Mouse (Mus musculus) fat pad, adult 2 months (tissue): ENCODE data around the gene Prickle1.

ENCODE experiments used
- DNase-seq: peaks from one replicate; pipeline ENCODE4 v3.0.0-alpha.2; 2011; ENCODE audit warnings: low read depth, low spot score; ENCODE audit errors: extremely low read depth

Prickle1 gene

GRCm38 (mm10) chr15:93595746-93596145 lies at the start of gene Prickle1:
Prickle1 (minus strand) TSS chr15:93595891.
- no peak for DNase-seq

DNA sequence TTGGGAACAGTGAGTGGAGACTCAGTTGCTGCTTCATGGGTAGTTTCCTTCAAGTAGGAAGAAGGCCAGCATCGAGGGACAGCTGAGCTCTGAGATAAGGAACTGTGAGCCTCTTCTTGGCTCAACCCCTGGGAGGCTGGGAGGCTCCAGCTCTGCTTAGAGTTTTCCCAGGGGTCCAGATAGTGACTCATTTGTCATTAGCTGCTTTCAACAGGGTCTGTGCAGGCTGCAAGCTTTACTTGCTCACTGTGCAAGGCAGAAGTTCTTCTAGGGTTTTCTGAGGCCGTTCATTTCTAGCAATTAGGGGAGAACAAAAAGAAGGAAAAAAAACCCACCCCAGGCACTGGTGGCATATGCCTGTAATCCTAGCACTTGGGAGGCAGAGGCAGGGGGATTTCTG lies 44.5 kb upstream of the Prickle1 start:
- no peak for DNase-seq

GRCm38 (mm10) chr15:93636976-93637375 lies 41.3 kb upstream of the Prickle1 start:
- no peak for DNase-seq

- DNase-seq = no peak
These were observed 39.9 kb upstream of the Prickle1 start for GRCm38 (mm10) chr15:93635603-93636002.

- DNase-seq = no peak
These were observed 38.8 kb upstream of the Prickle1 start for GRCm38 (mm10) chr15:93634536-93634935.

GRCm38 (mm10) chr15:93630001-93630541 lies 34.4 kb upstream of the Prickle1 start:
- DNase-seq = no peak

- DNase-seq = no peak
These were observed 33.5 kb upstream of the Prickle1 start for GRCm38 (mm10) chr15:93629201-93629600.

DNA sequence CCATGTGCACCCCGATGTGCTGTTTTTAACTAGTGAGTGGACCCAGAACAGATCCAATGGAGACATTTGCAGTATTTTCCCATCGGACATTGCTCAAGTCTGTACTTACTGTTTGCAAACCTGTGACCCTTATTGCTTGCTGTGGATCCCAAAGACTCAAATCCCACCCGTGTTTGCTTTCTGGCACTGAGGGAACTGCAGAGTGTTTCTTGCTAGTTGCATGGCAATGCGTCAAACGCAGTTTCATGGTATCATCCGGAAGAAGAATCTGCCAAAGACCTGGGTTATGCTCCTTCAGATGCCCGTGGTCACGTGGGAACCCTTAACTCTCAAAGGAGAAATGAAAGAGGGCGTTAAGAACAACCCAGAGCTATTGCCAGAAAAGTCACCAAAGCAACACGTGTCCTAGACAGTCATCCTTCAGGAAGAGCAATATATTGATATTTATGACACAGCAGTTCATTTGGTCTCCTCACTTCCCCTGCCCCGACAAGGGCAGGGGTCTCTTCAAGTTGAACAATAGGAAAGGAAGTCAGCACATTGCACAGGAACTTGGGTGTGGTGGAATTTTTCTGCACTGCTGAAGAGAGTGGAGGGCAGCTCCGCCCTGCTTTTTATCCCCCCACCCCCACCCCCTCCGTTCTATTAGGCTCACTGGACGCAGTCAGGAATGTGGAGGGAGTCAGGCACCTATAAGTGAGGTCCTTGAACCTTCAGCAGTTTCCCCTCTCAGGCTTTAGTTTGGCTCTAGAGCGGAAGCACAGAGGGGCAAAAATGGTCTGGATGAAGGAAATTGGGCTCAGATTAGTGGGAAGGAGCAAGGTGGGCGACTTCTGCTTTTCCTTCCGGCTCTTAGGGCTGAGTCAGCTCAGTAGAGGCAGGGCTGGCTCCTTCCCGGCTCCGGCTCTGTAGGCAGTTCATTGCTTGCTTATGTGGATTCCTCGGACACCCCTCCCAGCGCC lies 32.4 kb upstream of the Prickle1 start:
- no peak for DNase-seq

- no peak for DNase-seq
These were observed 23.9 kb upstream of the Prickle1 start for GRCm38 (mm10) chr15:93619551-93619950.

DNA sequence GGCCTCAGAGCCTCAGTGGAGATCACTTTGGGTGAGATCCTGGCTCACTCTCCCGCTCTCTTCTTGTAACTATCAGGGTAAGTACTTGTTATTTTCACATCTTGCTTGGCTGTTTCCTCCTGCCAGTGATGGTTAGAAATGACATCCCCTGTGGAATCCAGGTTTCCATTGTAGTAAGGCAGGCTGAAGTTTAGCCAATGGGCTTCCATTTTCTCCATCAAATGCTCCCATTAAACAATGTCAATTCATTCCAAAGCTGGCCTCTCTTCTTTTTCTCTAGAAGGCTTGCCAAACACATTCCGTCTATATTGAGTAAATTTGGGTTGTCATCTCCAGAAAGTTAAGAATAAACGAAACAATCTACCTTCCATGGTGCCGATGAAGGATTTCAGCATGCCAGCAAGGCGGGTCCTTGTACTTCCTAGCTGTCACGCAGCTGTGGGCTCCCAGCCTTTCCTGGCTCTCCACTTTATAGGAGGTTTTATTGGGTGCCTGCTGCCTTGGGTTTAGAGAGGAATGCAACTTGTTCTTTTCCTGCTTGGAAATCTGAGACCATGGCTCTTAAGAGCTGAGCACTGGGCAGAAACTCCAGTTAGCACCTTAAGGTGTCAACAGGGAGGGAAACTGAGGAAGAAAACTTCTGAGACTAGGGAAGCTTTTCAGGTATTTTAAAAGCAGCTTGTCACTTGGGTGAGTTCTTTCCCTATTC lies 22.9 kb upstream of the Prickle1 start:
- DNase-seq = no peak

GRCm38 (mm10) chr15:93616277-93616676 lies 20.6 kb upstream of the Prickle1 start:
- DNase-seq = no peak

DNA sequence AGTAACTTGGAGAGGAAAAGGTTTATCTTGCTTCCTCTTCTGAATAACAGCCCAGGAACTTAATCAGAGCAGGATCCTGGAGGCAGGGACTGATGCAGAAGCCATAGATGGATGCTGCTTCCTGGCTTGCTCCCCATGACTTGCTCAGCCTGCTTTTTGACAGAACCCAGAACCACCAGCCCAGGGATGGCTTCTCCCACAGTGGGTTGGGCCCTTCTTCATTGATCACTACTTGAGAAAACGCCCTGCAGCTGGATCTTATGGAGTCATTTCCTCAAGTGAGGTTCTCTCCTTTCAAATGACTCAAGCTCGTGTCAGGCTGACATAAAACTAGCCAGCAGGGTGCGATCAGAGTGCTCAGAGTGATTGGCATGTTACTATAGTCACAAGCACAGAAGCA lies 19.3 kb upstream of the Prickle1 start:
- DNase-seq = no peak

DNA sequence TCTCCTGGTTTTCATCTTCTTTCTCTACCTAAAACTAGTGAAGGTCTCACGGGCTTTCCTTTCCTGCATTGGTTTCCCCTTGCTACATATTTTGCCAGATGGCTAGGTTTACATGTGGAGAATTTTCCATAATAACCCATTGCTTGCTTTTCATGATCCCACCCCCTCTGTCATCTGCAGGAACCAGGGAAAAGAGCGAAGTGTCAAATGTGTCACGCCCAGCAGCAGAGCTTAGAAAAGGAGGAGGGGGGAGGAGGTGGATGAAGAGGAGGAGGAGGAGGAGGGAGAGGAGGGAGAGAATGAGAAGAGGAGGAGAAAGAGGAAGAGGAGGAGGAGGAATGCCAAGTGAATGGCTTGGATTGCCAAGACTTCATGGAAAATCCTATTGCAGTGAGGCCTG lies 17.9 kb upstream of the Prickle1 start:
- no peak for DNase-seq

DNA sequence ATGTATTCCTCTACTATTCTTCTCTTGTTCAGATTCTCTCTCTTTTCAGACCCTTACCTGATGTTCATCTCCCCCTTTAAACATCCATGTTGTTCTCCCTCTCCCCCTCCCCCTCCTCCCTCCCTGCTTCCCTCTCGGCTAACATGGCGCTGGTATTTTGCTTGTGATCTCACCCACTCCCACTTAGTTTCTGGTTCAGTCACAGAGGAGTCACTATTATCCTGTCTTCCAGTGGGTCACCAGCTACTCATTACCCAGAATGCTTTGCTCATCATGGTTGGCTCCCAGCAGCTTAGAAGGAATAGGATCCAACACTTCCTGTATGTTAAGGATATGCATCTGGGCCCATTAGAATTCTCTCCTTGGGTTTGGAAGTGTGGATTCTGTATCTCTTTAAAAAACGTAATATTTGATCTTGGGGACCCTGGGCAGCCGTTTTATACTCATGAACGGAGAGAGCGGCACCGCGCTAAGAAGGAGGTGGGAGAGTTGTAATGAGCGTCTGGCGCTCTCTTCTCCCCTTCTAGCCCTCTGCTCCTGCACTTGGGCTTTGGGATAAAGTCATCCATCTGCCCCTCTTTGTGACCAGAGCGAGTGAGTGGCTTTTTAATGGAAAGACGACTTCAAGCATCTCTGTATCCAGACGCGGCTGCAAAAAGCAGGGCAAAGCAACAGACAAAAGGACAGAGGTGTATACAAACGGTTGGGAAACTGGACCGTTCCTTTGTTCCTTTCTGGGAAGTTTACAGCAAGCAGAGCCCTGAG lies 16.0 kb upstream of the Prickle1 start:
- no peak for DNase-seq

DNA sequence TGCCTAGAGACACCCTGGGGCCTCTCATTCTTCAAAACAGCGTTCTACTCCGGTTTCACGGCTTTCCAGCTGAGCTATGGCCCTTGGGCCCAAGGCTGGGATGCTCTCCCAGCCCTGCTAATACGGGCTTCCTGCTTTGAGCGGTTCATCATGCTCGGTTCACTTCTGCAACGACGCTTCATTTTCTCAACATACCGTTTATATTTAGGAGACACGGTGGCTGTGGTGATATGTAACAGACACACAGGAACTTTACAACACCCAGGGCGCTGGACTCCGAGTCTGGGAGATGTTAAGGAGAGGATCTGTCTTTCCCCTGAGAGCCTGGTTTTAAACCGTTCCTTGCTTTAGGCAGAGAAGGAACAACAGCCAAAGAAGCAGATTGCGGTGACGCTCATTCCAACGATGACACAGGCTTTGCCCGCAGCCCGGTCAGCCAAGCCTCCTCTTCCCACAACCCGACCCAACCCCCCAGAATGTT lies 15.1 kb upstream of the Prickle1 start:
- DNase-seq = no peak

DNA sequence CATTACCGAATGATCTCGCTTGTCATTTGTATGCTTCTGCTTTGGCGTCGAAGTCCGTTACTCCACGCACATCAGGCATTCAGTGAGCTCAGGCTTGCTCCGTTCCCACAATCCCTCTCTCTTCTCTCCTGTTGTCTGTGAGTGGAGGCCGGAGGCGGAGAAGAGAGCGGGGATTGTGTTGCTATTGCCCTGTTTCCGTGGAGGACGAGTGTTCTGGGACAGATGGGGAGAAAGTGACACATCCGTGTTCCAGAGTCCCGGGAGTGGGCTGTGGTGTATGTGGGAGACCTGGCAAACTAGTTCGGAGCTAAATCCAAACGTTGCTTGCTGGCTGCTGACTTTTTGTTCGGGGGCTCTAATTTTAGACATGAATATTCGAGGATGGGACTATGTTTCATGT lies 14.6 kb upstream of the Prickle1 start:
- no peak for DNase-seq

GRCm38 (mm10) chr15:93602850-93603249 lies 7.2 kb upstream of the Prickle1 start:
- DNase-seq = no peak

DNA sequence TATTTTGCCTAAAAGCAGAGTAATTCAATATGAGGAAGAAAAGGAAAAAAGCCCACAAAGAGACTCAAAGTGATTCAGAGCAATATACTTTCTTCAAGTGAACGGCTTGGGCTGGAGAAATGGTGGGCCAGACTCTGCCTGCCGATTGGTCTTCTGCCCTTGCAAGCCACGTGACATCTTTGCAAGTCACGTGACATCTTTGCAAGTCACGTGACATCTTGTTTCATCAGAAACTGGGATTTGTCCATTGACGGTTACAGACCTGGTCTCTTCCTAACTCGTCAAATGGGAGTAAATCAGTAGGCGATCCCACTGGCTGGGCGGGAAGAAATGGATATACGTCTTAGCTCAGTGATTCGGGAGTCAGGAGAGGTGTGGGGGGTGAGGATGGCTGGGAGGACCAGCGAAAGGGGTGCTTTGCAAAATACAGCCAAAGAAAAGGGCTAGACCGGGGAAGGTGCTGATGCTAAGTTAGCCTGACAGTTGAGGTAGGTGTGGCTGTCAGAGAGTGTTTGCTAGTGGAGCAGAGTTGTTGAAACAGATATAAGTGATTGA lies 5.8 kb upstream of the Prickle1 start:
- no peak for DNase-seq

DNA sequence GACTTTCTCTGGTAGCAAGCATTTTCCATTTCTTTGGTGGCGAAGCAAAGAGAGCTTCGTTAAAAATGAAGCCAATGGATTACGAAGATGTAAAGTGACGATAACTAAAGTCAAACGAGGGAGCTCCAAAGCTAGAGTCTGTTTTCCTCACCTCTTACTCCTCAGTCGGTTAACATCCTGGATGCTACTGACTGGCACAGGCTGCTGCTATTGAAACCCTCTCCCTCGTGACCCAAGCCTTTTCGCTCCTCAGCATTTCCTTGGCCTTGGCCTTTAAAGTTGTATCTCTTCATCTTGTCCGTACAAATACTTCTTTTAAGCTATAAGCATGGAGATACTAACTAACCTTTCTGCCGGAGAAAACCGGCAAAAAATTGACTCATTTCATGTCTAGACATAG lies 1.3 kb upstream of the Prickle1 start:
- DNase-seq = no peak

- DNase-seq = no peak
These were observed 594 bp upstream of the Prickle1 start for GRCm38 (mm10) chr15:93596285-93596684.
